Mouse (Mus musculus): ENCODE results near the gene Fuca2. TPM values are rescaled to one million over a fixed set of nuclear protein-coding genes. Genes with fewer than 3 reads are reported as not detected.

The Fuca2 gene
- total RNA-seq, 2 experiments from 2014 or later, result 42.4 to 43.0 TPM

GRCm38 (mm10) chr10:13528155-13528554 lies 28.8 kb downstream of the Fuca2 start:
- no peak for DNase-seq (ENCODE audit: low spot score in 2 of 2)

- DNase-seq (ENCODE audit: low spot score in 2 of 2), result no peak
These were observed 35.4 kb downstream of the Fuca2 start for GRCm38 (mm10) chr10:13534751-13535150.

- no peak for DNase-seq (ENCODE audit: low spot score in 2 of 2)
These were observed 37.4 kb downstream of the Fuca2 start for GRCm38 (mm10) chr10:13536706-13537105.

GRCm38 (mm10) chr10:13539769-13540333 lies 40.5 kb downstream of the Fuca2 start:
- no peak for DNase-seq (ENCODE audit: low spot score in 2 of 2)

- no peak for DNase-seq (ENCODE audit: low spot score in 2 of 2)
These were observed 42.4 kb downstream of the Fuca2 start for GRCm38 (mm10) chr10:13541721-13542120.

- peak; percentile 93 to 94 for DNase-seq (ENCODE audit: low spot score in 2 of 2)
These were observed 53.5 kb downstream of the Fuca2 start, which contains the start of the genes Adat2 and Pex3 for GRCm38 (mm10) chr10:13552646-13553497. Gene Adat2 (plus strand): TSS chr10:13552894. Gene Pex3 (minus strand): TSS chr10:13553142.

- DNase-seq (ENCODE audit: low spot score in 2 of 2), result no peak
These were observed 54.2 kb downstream of the Fuca2 start for GRCm38 (mm10) chr10:13553498-13553985.

- DNase-seq (ENCODE audit: low spot score in 2 of 2), result no peak
These were observed 55.0 kb downstream of the Fuca2 start for GRCm38 (mm10) chr10:13554316-13554715.

GRCm38 (mm10) chr10:13560014-13560674 lies 60.8 kb downstream of the Fuca2 start:
- no peak for DNase-seq (ENCODE audit: low spot score in 2 of 2)

- DNase-seq (ENCODE audit: low spot score in 2 of 2), result peak; percentile 76 to 85
These were observed 65.2 kb downstream of the Fuca2 start for GRCm38 (mm10) chr10:13564364-13565079.

GRCm38 (mm10) chr10:13565080-13565448 lies 65.7 kb downstream of the Fuca2 start:
- DNase-seq (ENCODE audit: low spot score in 2 of 2), result no peak

- no peak for DNase-seq (ENCODE audit: low spot score in 2 of 2)
These were observed 67.1 kb downstream of the Fuca2 start for GRCm38 (mm10) chr10:13566393-13566792.

Other genes with a start within 250 kb of the Fuca2 start
- gene Phactr2, start 25.1 kb upstream of the Fuca2 start, total RNA-seq (2021), result 10 to 100 TPM; 23.1 to 24.5 TPM
- 1 to 10 TPM; 8.8 to 9.4 TPM for gene Adat2, start 53.4 kb downstream of the Fuca2 start, total RNA-seq (2021)
- 10 to 100 TPM; 24.5 to 28.3 TPM for gene Pex3, start 53.6 kb downstream of the Fuca2 start, total RNA-seq (2021)